Comparison of ENCODE assay signal across 8 mouse cellular contexts in the genomic region with DNA sequence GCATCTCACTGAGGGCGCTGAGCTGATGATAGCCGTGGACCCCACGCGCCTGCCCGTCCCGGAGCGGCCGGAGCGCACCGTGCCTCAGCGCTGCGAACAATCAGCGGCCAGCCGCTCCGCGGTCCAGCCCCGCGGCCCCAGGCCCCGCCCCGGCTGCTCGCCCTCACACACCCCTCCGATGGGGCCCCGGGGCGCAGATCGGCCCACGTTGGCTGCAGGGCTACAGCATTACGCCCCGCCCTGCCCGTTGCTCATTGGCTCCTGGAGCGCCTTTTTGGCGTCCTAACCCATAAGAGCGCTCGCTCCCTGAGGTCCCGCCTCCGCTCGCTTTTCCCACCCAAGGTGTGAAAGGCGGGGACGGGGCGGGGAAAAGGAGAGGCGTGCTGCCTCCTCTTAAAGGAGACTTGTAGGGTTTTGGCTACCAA. TPM values are rescaled to one million over a fixed set of nuclear protein-coding genes. Genes with fewer than 3 reads are reported as not detected.
DNase-seq lines count a peak whose midpoint lies in the region; ATAC-seq lines count a peak whose summit lies in the region.

Gene Lrig1 (minus strand): TSS at position 92 of the 425 bp plus-strand sequence.

- H3K27me3 ChIP-seq in forebrain, embryonic 11.5 days (ENCODE audit: control insufficient read depth, insufficient read depth, low read length), result no peaks in the 10 kb centered on the region
- no peaks in the 10 kb centered on the region for H3K27me3 ChIP-seq in heart, embryonic 15.5 days
- peaks cover 79% of the 10 kb centered on the region for H3K27me3 ChIP-seq in liver, embryonic 12.5 days (replicated peaks)
- no peaks in the 10 kb centered on the region for H3K27me3 ChIP-seq in splenic B cell, adult 2 months (ENCODE audit: control insufficient read depth, insufficient read depth, low read length, poor library complexity, severe bottlenecking)

- peak within 1 kb of the TSS; percentile 97 for H3K4me3 ChIP-seq in forebrain, embryonic 11.5 days (ENCODE audit: low read depth, low read length)
- H3K4me3 ChIP-seq in heart, embryonic 15.5 days, result peak within 1 kb of the TSS; percentile 73
- peak within 1 kb of the TSS; percentile 73 for H3K4me3 ChIP-seq in liver, embryonic 12.5 days

- peaks cover 9% of the 10 kb centered on the region for H3K4me1 ChIP-seq in forebrain, embryonic 11.5 days (replicated peaks; ENCODE audit: control insufficient read depth, insufficient read depth, low read length)
- peaks cover 43% of the 10 kb centered on the region for H3K4me1 ChIP-seq in heart, embryonic 15.5 days (replicated peaks)
- H3K4me1 ChIP-seq in liver, embryonic 12.5 days, result peaks cover 49% of the 10 kb centered on the region

- H3K9me3 ChIP-seq in forebrain, embryonic 11.5 days (ENCODE audit: control insufficient read depth, low read length), result no peaks in the 10 kb centered on the region
- no peaks in the 10 kb centered on the region for H3K9me3 ChIP-seq in heart, embryonic 15.5 days (replicated peaks)
- H3K9me3 ChIP-seq in liver, embryonic 12.5 days (replicated peaks), result no peaks in the 10 kb centered on the region

- DNase-seq in CD8-positive naive resting alpha-beta T cell, adult 2 months (ENCODE audit: low read depth in 2 of 2, low spot score in 2 of 2), result peak; percentile 92 to 95
- peak; percentile 86 for DNase-seq in c-Kit-positive CD71-positive TER-119-positive erythroid progenitor cells, embryonic 14.5 days (ENCODE audit: low spot score)
- peak; percentile 99 for DNase-seq in forebrain, embryonic 11.5 days (ENCODE audit: low spot score)
- DNase-seq in kidney, postnatal 14 days, result peak; percentile 99
- peak; percentile 97 for DNase-seq in naive thymus-derived CD4-positive, alpha-beta T cell, adult 2 months (ENCODE audit: low read depth)
- DNase-seq in splenic B cell, adult 2 months (ENCODE audit: low read depth, low spot score), result peak; percentile 85

- H3K4me2 ChIP-seq in forebrain, embryonic 11.5 days (ENCODE audit: low read depth, low read length, severe bottlenecking), result peak within 1 kb of the TSS; percentile 88
- H3K4me2 ChIP-seq in heart, embryonic 15.5 days, result peak within 1 kb of the TSS; percentile 85
- peak within 1 kb of the TSS; percentile 97 for H3K4me2 ChIP-seq in liver, embryonic 12.5 days

- H3K36me3 ChIP-seq in forebrain, embryonic 11.5 days (ENCODE audit: control insufficient read depth, insufficient read depth, low read length), result no peaks in the 10 kb centered on the region
- H3K36me3 ChIP-seq in heart, embryonic 15.5 days, result no peaks in the 10 kb centered on the region
- H3K36me3 ChIP-seq in liver, embryonic 12.5 days, result no peaks in the 10 kb centered on the region
- H3K36me3 ChIP-seq in splenic B cell, adult 2 months (ENCODE audit: control insufficient read depth, insufficient read depth, low read length, poor library complexity, severe bottlenecking), result no peaks in the 10 kb centered on the region

- peak within 1 kb of the TSS; percentile 89 for H3K27ac ChIP-seq in forebrain, embryonic 11.5 days (ENCODE audit: low read depth, low read length)
- peak within 1 kb of the TSS; percentile 88 for H3K27ac ChIP-seq in heart, embryonic 15.5 days
- H3K27ac ChIP-seq in liver, embryonic 12.5 days, result peak within 1 kb of the TSS; percentile 71; the same call in 1 of the 2 replicates

- WGBS in forebrain, embryonic 11.5 days, result under 1% methylated on average over 36 of the region's 40 CpGs
- WGBS in heart, embryonic 15.5 days, result under 1% methylated on average over 40 of the region's 40 CpGs
- WGBS in liver, embryonic 12.5 days (ENCODE audit: insufficient replicate concordance), result under 1% methylated on average over 40 of the region's 40 CpGs

- ATAC-seq in forebrain, embryonic 11.5 days (replicated peaks; ENCODE audit: low FRiP score), result peak; percentile 99
- peak; percentile 99 for ATAC-seq in heart, embryonic 15.5 days (replicated peaks; ENCODE audit: insufficient number of reproducible peaks, insufficient read depth, low FRiP score, low read depth)
- ATAC-seq in liver, embryonic 12.5 days, result peak; percentile 99

- peak within 1 kb of the TSS; percentile 96 for H3K9ac ChIP-seq in forebrain, embryonic 11.5 days (ENCODE audit: low read length)
- peak within 1 kb of the TSS; percentile 88 for H3K9ac ChIP-seq in heart, embryonic 15.5 days
- peak within 1 kb of the TSS; percentile 76 for H3K9ac ChIP-seq in liver, embryonic 12.5 days

RNA-seq across cellular contexts. Expression of gene Lrig1, which starts in this region (rescaled TPM):
- polyA plus RNA-seq in forebrain, embryonic 11.5 days (2014; fragmentation: Nextera tagmentation; extraction: Ambion mirVana), result 21.7 and 25.2 TPM in 2 replicates
- 8.0 and 12.6 TPM in 2 replicates for polyA plus RNA-seq in heart, embryonic 15.5 days (2015; fragmentation: Nextera tagmentation; extraction: Ambion mirVana)
- 2.4 and 2.8 TPM in 2 replicates for polyA plus RNA-seq in liver, embryonic 12.5 days (2016; fragmentation: Nextera tagmentation; extraction: Ambion mirVana)

Comparison
In these comparisons a context has a peak if more than half of its experiments do, and no peak if none do; other contexts are left out.
1. Peak in every context shown above with its lines: DNase-seq, ATAC-seq, H3K4me3 ChIP-seq and H3K27ac ChIP-seq.